Mouse (Mus musculus) intestine, embryonic 15.5 days (tissue): Measurements from ENCODE around the gene Hdac4. TPM values are rescaled to one million over a fixed set of nuclear protein-coding genes. Genes with fewer than 3 reads are reported as not detected.

Source experiments
- ATAC-seq: fragments of 200-750 bp; cut with Nextera tagmentation; 2 replicates; pipeline ENCODE4 v1.8.0; 2017; ENCODE audit warnings: moderate TSS enrichment, moderate library complexity
- H3K27ac ChIP-seq: fragments of 300-500 bp; sonication (generic); 2 replicates; pipeline ENCODE4 v1.5.1; 2015; ENCODE audit warnings: mild to moderate bottlenecking, inconsistent platforms
- H3K27me3 ChIP-seq: fragments of 300-500 bp; sonication (generic); replicated peaks from 2 replicates; pipeline ENCODE4 v1.6.1; 2015; ENCODE audit warnings: inconsistent platforms
- H3K36me3 ChIP-seq: fragments of 300-500 bp; sonication (generic); 2 replicates; pipeline ENCODE4 v1.6.1; 2015; ENCODE audit warnings: inconsistent platforms
- H3K4me1 ChIP-seq: fragments of 300-500 bp; sonication (generic); replicated peaks from 2 replicates; pipeline ENCODE4 v1.6.1; 2015; ENCODE audit warnings: inconsistent platforms
- H3K4me2 ChIP-seq: fragments of 300-500 bp; sonication (generic); replicated peaks from 2 replicates; pipeline ENCODE4 v1.6.1; 2015; ENCODE audit warnings: mild to moderate bottlenecking, inconsistent platforms
- H3K4me3 ChIP-seq: fragments of 300-500 bp; sonication (generic); replicated peaks from 2 replicates; pipeline ENCODE4 v1.5.1; 2015; ENCODE audit warnings: inconsistent platforms
- H3K9ac ChIP-seq: fragments of 300-500 bp; sonication (generic); 2 replicates; pipeline ENCODE4 v1.6.1; 2015; ENCODE audit warnings: inconsistent platforms
- H3K9me3 ChIP-seq: fragments of 300-500 bp; sonication (generic); 2 replicates; pipeline ENCODE4 v1.6.1; 2016; ENCODE audit warnings: inconsistent platforms
- WGBS: fragments of 180-500 bp; shearing (Covaris S2); methylation state at CpG from one replicate; pipeline ENCODE4 v1.1.7; 2015; 5-methylcytosine and 5-hydroxymethylcytosine counted together
- polyA plus RNA-seq: library from polyadenylated mRNA; unstranded; fragments of >200 nt; fragmentation: Nextera tagmentation; extraction: Ambion mirVana; gene quantifications from 2 replicates; pipeline ENCODE4 v1.2.1, GENCODE M21; 2015

The Hdac4 gene
- polyA plus RNA-seq, 1 experiment from 2014 or later = 12.5 TPM

- Histone ChIP-seq H3K27ac (no peak overlapping the region), H3K27me3 (no peaks in the 10 kb centered on the region), H3K4me1 (peaks cover 18% of the 10 kb centered on the region), H3K9ac (no peak overlapping the region), H3K4me3 (no peak overlapping the region), H3K9me3 (no peaks in the 10 kb centered on the region), H3K36me3 (no peaks in the 10 kb centered on the region), H3K4me2 (no peak overlapping the region)
- 58% methylated on average over 6 of the region's 6 CpGs for WGBS
- ATAC-seq = no peak
Observed at GRCm38 (mm10) chr1:91913850-91914249, 281.6 kb downstream of the Hdac4 start.

DNA sequence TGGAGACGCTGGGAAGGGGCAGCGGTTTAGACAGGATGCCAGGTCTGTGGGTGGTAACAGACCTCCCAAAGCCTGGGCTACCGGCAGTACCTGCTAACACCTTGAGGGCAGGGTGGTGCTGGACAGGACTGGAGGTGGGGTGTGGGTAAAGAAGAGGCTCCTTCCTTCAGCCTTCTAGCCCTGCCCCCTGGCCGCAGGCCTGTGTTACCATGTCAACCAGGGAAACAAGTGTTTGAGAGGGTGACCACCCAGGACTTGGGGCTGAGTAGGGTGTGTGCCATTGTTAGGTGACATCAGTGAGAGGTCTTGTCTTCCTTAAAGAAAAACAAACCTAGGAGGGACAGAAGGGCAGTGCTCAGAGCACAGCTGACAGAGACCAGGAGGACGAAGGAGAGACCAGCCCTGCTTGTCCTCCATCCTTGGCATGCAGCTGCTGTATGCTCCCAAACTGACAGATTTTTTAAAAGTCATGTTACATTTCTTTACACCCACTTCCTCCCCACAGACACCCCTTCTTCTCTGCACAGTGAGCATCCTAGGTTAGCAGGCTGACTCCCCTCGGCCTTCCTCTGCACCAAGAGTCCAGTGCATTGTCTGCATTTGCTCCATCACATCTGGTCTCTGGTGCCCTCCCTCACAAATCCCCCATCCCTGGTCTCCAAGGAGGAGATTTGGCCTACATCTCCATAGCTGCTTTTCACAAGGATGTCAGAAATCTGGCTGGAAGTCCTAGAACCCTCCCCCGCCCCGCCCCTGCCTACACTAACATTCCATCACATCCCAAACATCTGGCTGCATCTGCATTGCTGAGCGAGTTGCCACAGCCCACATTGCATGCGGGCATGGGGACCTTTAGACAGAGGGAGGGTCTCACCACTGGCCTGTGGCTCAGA lies 283.0 kb downstream of the Hdac4 start:
- H3K4me2 ChIP-seq = no peak overlapping the region
- 36% methylated on average over 10 of the region's 10 CpGs for WGBS
- no peaks in the 10 kb centered on the region for H3K27me3 ChIP-seq
- peak; percentile 65 for ATAC-seq
- peaks cover 18% of the 10 kb centered on the region for H3K4me1 ChIP-seq
- no peaks in the 10 kb centered on the region for H3K36me3 ChIP-seq
- no peak overlapping the region for H3K4me3 ChIP-seq
- H3K27ac ChIP-seq = peak overlapping the region; percentile 51
- H3K9ac ChIP-seq = no peak overlapping the region
- H3K9me3 ChIP-seq = no peaks in the 10 kb centered on the region

DNA sequence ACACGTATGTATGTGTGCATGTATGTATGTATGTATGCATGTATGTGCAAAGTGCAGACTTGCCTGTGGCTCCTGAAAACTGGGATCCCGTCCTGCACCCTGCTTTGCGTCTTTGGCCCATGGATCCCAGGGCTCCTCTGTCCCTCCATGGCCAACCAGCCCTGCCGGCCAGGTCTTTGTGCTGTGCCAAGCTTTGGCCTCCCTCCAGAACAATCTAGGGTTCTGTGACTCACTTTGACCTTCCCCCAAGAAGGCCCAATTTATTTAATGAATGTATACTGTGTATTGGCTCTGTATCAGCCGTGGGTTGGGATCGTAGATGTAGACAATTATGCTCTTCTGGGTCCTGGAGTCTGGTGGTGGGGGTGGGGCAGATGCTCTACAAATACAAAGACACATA lies 290.2 kb downstream of the Hdac4 start:
- Histone ChIP-seq H3K4me1 (no peaks in the 10 kb centered on the region), H3K27ac (no peak overlapping the region), H3K27me3 (no peaks in the 10 kb centered on the region), H3K36me3 (no peaks in the 10 kb centered on the region), H3K9ac (no peak overlapping the region), H3K4me2 (no peak overlapping the region), H3K9me3 (no peaks in the 10 kb centered on the region), H3K4me3 (no peak overlapping the region)
- 81% methylated on average over 6 of the region's 6 CpGs for WGBS
- ATAC-seq = no peak

- no peak overlapping the region for H3K4me3 ChIP-seq
- H3K4me2 ChIP-seq = no peak overlapping the region
- no peak for ATAC-seq
- H3K9me3 ChIP-seq = no peaks in the 10 kb centered on the region
- 61% methylated on average over 8 of the region's 8 CpGs for WGBS
- H3K27ac ChIP-seq = peak overlapping the region; percentile 34; the same call in 1 of the 2 replicates
- H3K9ac ChIP-seq = no peak overlapping the region
- H3K4me1 ChIP-seq = no peaks in the 10 kb centered on the region
- H3K36me3 ChIP-seq = no peaks in the 10 kb centered on the region
- no peaks in the 10 kb centered on the region for H3K27me3 ChIP-seq
Observed at GRCm38 (mm10) chr1:91903241-91903981, 292.1 kb downstream of the Hdac4 start.

DNA sequence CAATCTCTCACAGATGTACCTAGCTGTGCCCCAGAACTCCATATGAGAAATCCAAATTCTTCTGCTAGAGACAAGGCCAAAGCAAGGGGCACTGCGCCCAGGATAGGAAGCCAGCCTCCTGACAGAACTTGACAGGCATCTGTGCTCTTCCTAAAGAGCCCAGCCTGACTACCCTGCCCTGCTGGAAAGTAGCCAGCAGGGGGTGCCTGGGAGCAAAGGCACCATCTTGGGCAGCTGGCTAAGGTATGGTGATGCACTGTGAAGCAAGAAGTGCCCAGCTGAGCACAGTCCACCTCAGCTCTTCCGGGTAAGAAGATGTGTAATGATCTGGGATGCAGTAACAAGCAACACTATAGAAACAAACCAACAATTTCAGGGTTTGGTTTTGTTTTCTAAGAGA lies 298.4 kb downstream of the Hdac4 start:
- no peak overlapping the region for H3K4me3 ChIP-seq
- no peak overlapping the region for H3K4me2 ChIP-seq
- no peaks in the 10 kb centered on the region for H3K4me1 ChIP-seq
- no peaks in the 10 kb centered on the region for H3K9me3 ChIP-seq
- H3K36me3 ChIP-seq = no peaks in the 10 kb centered on the region
- H3K9ac ChIP-seq = no peak overlapping the region
- H3K27ac ChIP-seq = no peak overlapping the region
- no peak for ATAC-seq
- 90% methylated on average over 2 of the region's 2 CpGs for WGBS
- no peaks in the 10 kb centered on the region for H3K27me3 ChIP-seq

GRCm38 (mm10) chr1:91894286-91894685 lies 301.2 kb downstream of the Hdac4 start:
- 84% methylated on average over 5 of the region's 5 CpGs for WGBS
- H3K4me1 ChIP-seq = no peaks in the 10 kb centered on the region
- no peaks in the 10 kb centered on the region for H3K27me3 ChIP-seq
- no peaks in the 10 kb centered on the region for H3K36me3 ChIP-seq
- H3K27ac ChIP-seq = no peak overlapping the region
- H3K9ac ChIP-seq = no peak overlapping the region
- no peaks in the 10 kb centered on the region for H3K9me3 ChIP-seq
- H3K4me2 ChIP-seq = no peak overlapping the region
- H3K4me3 ChIP-seq = no peak overlapping the region
- no peak for ATAC-seq

- no peaks in the 10 kb centered on the region for H3K36me3 ChIP-seq
- no peak overlapping the region for H3K27ac ChIP-seq
- ATAC-seq = peak; percentile 82
- H3K4me1 ChIP-seq = no peaks in the 10 kb centered on the region
- H3K4me3 ChIP-seq = no peak overlapping the region
- H3K9me3 ChIP-seq = no peaks in the 10 kb centered on the region
- no peak overlapping the region for H3K9ac ChIP-seq
- no peak overlapping the region for H3K4me2 ChIP-seq
- 77% methylated on average over 11 of the region's 11 CpGs for WGBS
- no peaks in the 10 kb centered on the region for H3K27me3 ChIP-seq
Observed at GRCm38 (mm10) chr1:91893598-91893997, 301.9 kb downstream of the Hdac4 start.

- Histone ChIP-seq H3K27me3 (no peaks in the 10 kb centered on the region), H3K9ac (no peak overlapping the region), H3K27ac (no peak overlapping the region), H3K36me3 (no peaks in the 10 kb centered on the region), H3K4me3 (no peak overlapping the region), H3K9me3 (no peaks in the 10 kb centered on the region), H3K4me1 (peaks cover 4% of the 10 kb centered on the region; the same call in 1 of the 2 replicates), H3K4me2 (no peak overlapping the region)
- ATAC-seq = peak; percentile 59; the same call in 1 of the 2 replicates
- WGBS = 49% methylated on average over 5 of the region's 5 CpGs
Observed at GRCm38 (mm10) chr1:91883115-91883514, 312.4 kb downstream of the Hdac4 start.

DNA sequence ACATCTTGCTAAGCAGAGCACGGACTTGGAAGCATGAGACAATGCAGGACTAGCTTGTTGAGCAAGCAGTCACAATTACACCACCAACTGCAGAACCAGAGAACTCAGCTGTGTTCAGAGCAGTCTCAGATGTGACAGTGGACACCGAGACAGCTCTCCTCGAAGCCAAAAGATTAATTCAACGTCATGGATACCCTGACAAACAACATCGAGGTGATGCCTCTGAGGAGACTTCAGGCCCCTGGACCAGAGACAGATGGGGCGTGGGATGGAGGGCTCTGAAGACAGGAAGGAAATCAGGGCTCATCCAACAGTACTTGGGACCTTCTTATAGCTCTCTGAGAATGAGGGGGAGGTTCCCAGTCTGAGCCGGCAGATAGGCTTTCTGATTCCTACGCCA lies 314.6 kb downstream of the Hdac4 start:
- Histone ChIP-seq H3K9me3 (no peaks in the 10 kb centered on the region), H3K9ac (no peak overlapping the region), H3K27ac (no peak overlapping the region), H3K36me3 (no peaks in the 10 kb centered on the region), H3K27me3 (no peaks in the 10 kb centered on the region), H3K4me3 (no peak overlapping the region), H3K4me2 (no peak overlapping the region), H3K4me1 (peaks cover 4% of the 10 kb centered on the region; the same call in 1 of the 2 replicates)
- 35% methylated on average over 8 of the region's 8 CpGs for WGBS
- ATAC-seq = no peak

GRCm38 (mm10) chr1:91880156-91880555 lies 315.3 kb downstream of the Hdac4 start:
- no peaks in the 10 kb centered on the region for H3K9me3 ChIP-seq
- no peaks in the 10 kb centered on the region for H3K36me3 ChIP-seq
- ATAC-seq = no peak
- H3K4me1 ChIP-seq = peaks cover 4% of the 10 kb centered on the region; the same call in 1 of the 2 replicates
- H3K4me3 ChIP-seq = no peak overlapping the region
- H3K9ac ChIP-seq = no peak overlapping the region
- 88% methylated on average over 12 of the region's 12 CpGs for WGBS
- no peak overlapping the region for H3K27ac ChIP-seq
- H3K4me2 ChIP-seq = no peak overlapping the region
- no peaks in the 10 kb centered on the region for H3K27me3 ChIP-seq
